Mouse (Mus musculus): ENCODE measurements around the gene Rhbdd3. TPM values are rescaled to one million over a fixed set of nuclear protein-coding genes. Genes with fewer than 3 reads are reported as not detected.

Rhbdd3 gene
- polyA plus RNA-seq, 1 experiment from 2014 or later = 23.8 TPM

- H3K4me2 ChIP-seq (ENCODE audit: low read depth) = peak within 1 kb of the TSS; percentile 69
- peaks cover 28% of the 10 kb centered on the region for H3K4me1 ChIP-seq (ENCODE audit: control insufficient read depth, insufficient read depth, low read length)
- DNase-seq (ENCODE audit: low spot score) (peak; percentile 54), ATAC-seq (ENCODE audit: insufficient read depth, low FRiP score, low TSS enrichment) (no peak)
- H3K4me3 ChIP-seq (ENCODE audit: low read depth, low read length) = peak within 1 kb of the TSS; percentile 36
- H3K9me3 ChIP-seq (ENCODE audit: control insufficient read depth, low read length) = no peaks in the 10 kb centered on the region
- H3K9ac ChIP-seq (ENCODE audit: low read length) = peak within 1 kb of the TSS; percentile 44
- peaks cover 78% of the 10 kb centered on the region for H3K27me3 ChIP-seq (ENCODE audit: control insufficient read depth, insufficient read depth, low read length)
- WGBS = 1% methylated on average over 75 of the region's 77 CpGs
- no peaks in the 10 kb centered on the region for H3K36me3 ChIP-seq (ENCODE audit: control insufficient read depth, insufficient read depth, low read length)
- H3K27ac ChIP-seq (ENCODE audit: low read depth, low read length) = no peak within 1 kb of the TSS
Observed at GRCm38 (mm10) chr11:5057856-5058641, 40.7 kb upstream of the Rhbdd3 start, which contains the start of gene Rasl10a. Gene Rasl10a (plus strand): TSS chr11:5058128.

- H3K9ac ChIP-seq (ENCODE audit: low read length) = no peak overlapping the region
- 35% methylated on average over 9 of the region's 9 CpGs for WGBS
- H3K27ac ChIP-seq (ENCODE audit: low read depth, low read length) = no peak overlapping the region
- no peaks in the 10 kb centered on the region for H3K9me3 ChIP-seq (ENCODE audit: control insufficient read depth, low read length)
- H3K27me3 ChIP-seq (ENCODE audit: control insufficient read depth, insufficient read depth, low read length) = peaks cover 86% of the 10 kb centered on the region
- no peak overlapping the region for H3K4me2 ChIP-seq (ENCODE audit: low read depth)
- DNase-seq (ENCODE audit: low spot score) (no peak), ATAC-seq (ENCODE audit: insufficient read depth, low FRiP score, low TSS enrichment) (no peak)
- no peaks in the 10 kb centered on the region for H3K36me3 ChIP-seq (ENCODE audit: control insufficient read depth, insufficient read depth, low read length)
- H3K4me3 ChIP-seq (ENCODE audit: low read depth, low read length) = no peak overlapping the region
- H3K4me1 ChIP-seq (ENCODE audit: control insufficient read depth, insufficient read depth, low read length) = peaks cover 30% of the 10 kb centered on the region
Observed at GRCm38 (mm10) chr11:5058783-5059182, 39.9 kb upstream of the Rhbdd3 start.

- no peak for ATAC-seq (ENCODE audit: insufficient read depth, low FRiP score, low TSS enrichment)
- no peaks in the 10 kb centered on the region for H3K9me3 ChIP-seq (ENCODE audit: control insufficient read depth, low read length)
- H3K4me3 ChIP-seq (ENCODE audit: low read depth, low read length) = no peak overlapping the region
- WGBS = 19% methylated on average over 14 of the region's 14 CpGs
- no peaks in the 10 kb centered on the region for H3K36me3 ChIP-seq (ENCODE audit: control insufficient read depth, insufficient read depth, low read length)
- no peak for DNase-seq (ENCODE audit: low spot score)
- H3K27me3 ChIP-seq (ENCODE audit: control insufficient read depth, insufficient read depth, low read length) = peaks cover 89% of the 10 kb centered on the region
- no peak overlapping the region for H3K27ac ChIP-seq (ENCODE audit: low read depth, low read length)
- H3K4me2 ChIP-seq (ENCODE audit: low read depth) = no peak overlapping the region
- peaks cover 30% of the 10 kb centered on the region for H3K4me1 ChIP-seq (ENCODE audit: control insufficient read depth, insufficient read depth, low read length)
- no peak overlapping the region for H3K9ac ChIP-seq (ENCODE audit: low read length)
Observed at GRCm38 (mm10) chr11:5059230-5059629, 39.5 kb upstream of the Rhbdd3 start.

GRCm38 (mm10) chr11:5059704-5060156 lies 39.0 kb upstream of the Rhbdd3 start:
- no peak overlapping the region for H3K4me2 ChIP-seq (ENCODE audit: low read depth)
- peaks cover 34% of the 10 kb centered on the region for H3K4me1 ChIP-seq (ENCODE audit: control insufficient read depth, insufficient read depth, low read length)
- H3K4me3 ChIP-seq (ENCODE audit: low read depth, low read length) = no peak overlapping the region

GRCm38 (mm10) chr11:5060756-5061412 lies 37.8 kb upstream of the Rhbdd3 start:
- H3K27ac ChIP-seq (ENCODE audit: low read depth, low read length) = no peak overlapping the region
- peaks cover 35% of the 10 kb centered on the region for H3K4me1 ChIP-seq (ENCODE audit: control insufficient read depth, insufficient read depth, low read length)
- H3K9ac ChIP-seq (ENCODE audit: low read length) = 0 out of 2 replicates have a peak overlapping the region, but pooled peaks have one; percentile 37

More at GRCm38 (mm10) chr11:5059704-5060156, 39.0 kb upstream of the Rhbdd3 start:
- Histone ChIP-seq H3K36me3 (ENCODE audit: control insufficient read depth, insufficient read depth, low read length) (no peaks in the 10 kb centered on the region), H3K27me3 (ENCODE audit: control insufficient read depth, insufficient read depth, low read length) (peaks cover 89% of the 10 kb centered on the region), H3K9ac (ENCODE audit: low read length) (no peak overlapping the region), H3K9me3 (ENCODE audit: control insufficient read depth, low read length) (no peaks in the 10 kb centered on the region), H3K27ac (ENCODE audit: low read depth, low read length) (no peak overlapping the region)
- peak; percentile 71 for DNase-seq (ENCODE audit: low spot score)
- WGBS = 8% methylated on average over 27 of the region's 27 CpGs
- ATAC-seq (ENCODE audit: insufficient read depth, low FRiP score, low TSS enrichment) = no peak

GRCm38 (mm10) chr11:5061413-5062139 lies 37.1 kb upstream of the Rhbdd3 start:
- Histone ChIP-seq H3K9me3 (ENCODE audit: control insufficient read depth, low read length) (no peaks in the 10 kb centered on the region), H3K27me3 (ENCODE audit: control insufficient read depth, insufficient read depth, low read length) (peaks cover 73% of the 10 kb centered on the region), H3K9ac (ENCODE audit: low read length) (peak overlapping the region; percentile 37), H3K27ac (ENCODE audit: low read depth, low read length) (no peak overlapping the region), H3K4me3 (ENCODE audit: low read depth, low read length) (peak overlapping the region; percentile 31), H3K4me2 (ENCODE audit: low read depth) (peak overlapping the region; percentile 61), H3K4me1 (ENCODE audit: control insufficient read depth, insufficient read depth, low read length) (peaks cover 35% of the 10 kb centered on the region), H3K36me3 (ENCODE audit: control insufficient read depth, insufficient read depth, low read length) (no peaks in the 10 kb centered on the region)
- ATAC-seq (ENCODE audit: insufficient read depth, low FRiP score, low TSS enrichment) (peak; percentile 29; the same call in 1 of the 2 replicates), DNase-seq (ENCODE audit: low spot score) (peak; percentile 80)
- WGBS = under 1% methylated on average over 57 of the region's 62 CpGs

More at GRCm38 (mm10) chr11:5060756-5061412, 37.8 kb upstream of the Rhbdd3 start:
- Histone ChIP-seq H3K9me3 (ENCODE audit: control insufficient read depth, low read length) (no peaks in the 10 kb centered on the region), H3K4me3 (ENCODE audit: low read depth, low read length) (0 out of 2 replicates have a peak overlapping the region, but pooled peaks have one; percentile 31), H3K4me2 (ENCODE audit: low read depth) (peak overlapping the region; percentile 61), H3K27me3 (ENCODE audit: control insufficient read depth, insufficient read depth, low read length) (peaks cover 80% of the 10 kb centered on the region), H3K36me3 (ENCODE audit: control insufficient read depth, insufficient read depth, low read length) (no peaks in the 10 kb centered on the region)
- DNase-seq (ENCODE audit: low spot score) = no peak
- WGBS = 44% methylated on average over 28 of the region's 28 CpGs
- ATAC-seq (ENCODE audit: insufficient read depth, low FRiP score, low TSS enrichment) = no peak

GRCm38 (mm10) chr11:5062326-5062725 lies 36.4 kb upstream of the Rhbdd3 start:
- no peak overlapping the region for H3K27ac ChIP-seq (ENCODE audit: low read depth, low read length)
- no peaks in the 10 kb centered on the region for H3K36me3 ChIP-seq (ENCODE audit: control insufficient read depth, insufficient read depth, low read length)
- H3K4me3 ChIP-seq (ENCODE audit: low read depth, low read length) = peak overlapping the region; percentile 31
- no peak for DNase-seq (ENCODE audit: low spot score)
- no peaks in the 10 kb centered on the region for H3K9me3 ChIP-seq (ENCODE audit: control insufficient read depth, low read length)
- 12% methylated on average over 13 of the region's 13 CpGs for WGBS
- peaks cover 66% of the 10 kb centered on the region for H3K27me3 ChIP-seq (ENCODE audit: control insufficient read depth, insufficient read depth, low read length)
- no peak for ATAC-seq (ENCODE audit: insufficient read depth, low FRiP score, low TSS enrichment)
- H3K4me1 ChIP-seq (ENCODE audit: control insufficient read depth, insufficient read depth, low read length) = peaks cover 35% of the 10 kb centered on the region
- H3K9ac ChIP-seq (ENCODE audit: low read length) = no peak overlapping the region
- H3K4me2 ChIP-seq (ENCODE audit: low read depth) = peak overlapping the region; percentile 61

GRCm38 (mm10) chr11:5062860-5063505 lies 35.7 kb upstream of the Rhbdd3 start:
- Histone ChIP-seq H3K4me1 (ENCODE audit: control insufficient read depth, insufficient read depth, low read length) (peaks cover 30% of the 10 kb centered on the region), H3K36me3 (ENCODE audit: control insufficient read depth, insufficient read depth, low read length) (no peaks in the 10 kb centered on the region), H3K9me3 (ENCODE audit: control insufficient read depth, low read length) (no peaks in the 10 kb centered on the region), H3K4me3 (ENCODE audit: low read depth, low read length) (no peak overlapping the region), H3K4me2 (ENCODE audit: low read depth) (no peak overlapping the region; the same call in 1 of the 2 replicates), H3K9ac (ENCODE audit: low read length) (no peak overlapping the region), H3K27me3 (ENCODE audit: control insufficient read depth, insufficient read depth, low read length) (peaks cover 59% of the 10 kb centered on the region), H3K27ac (ENCODE audit: low read depth, low read length) (no peak overlapping the region)
- WGBS = 66% methylated on average over 13 of the region's 13 CpGs
- no peak for ATAC-seq (ENCODE audit: insufficient read depth, low FRiP score, low TSS enrichment)
- no peak for DNase-seq (ENCODE audit: low spot score)

Measured in neural tube, embryonic 11.5 days (tissue).